Mouse (Mus musculus): ENCODE results near the gene Aldh16a1.

DNA sequence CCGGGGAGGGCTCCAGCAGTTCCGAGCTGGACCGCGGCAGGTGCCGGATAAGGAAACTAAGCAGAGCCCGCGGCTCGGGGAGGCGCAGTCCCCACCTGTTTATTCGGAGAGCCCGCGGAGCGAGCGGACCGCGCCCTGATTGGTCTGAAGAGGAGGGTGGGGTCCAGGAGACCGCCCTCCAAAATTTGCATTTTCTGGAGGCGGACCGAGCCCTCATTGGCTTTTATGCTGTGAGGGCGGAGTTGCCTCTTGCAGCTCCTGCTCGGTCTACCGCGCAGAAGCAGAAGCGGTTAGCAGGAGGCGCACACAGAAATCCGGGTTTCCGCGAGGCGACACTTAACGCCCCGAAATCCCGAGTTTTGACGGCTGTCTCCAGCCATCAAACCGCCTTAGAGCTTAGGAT is 27.8 kb upstream of the Aldh16a1 start:
- no peak for TF ChIP-seq CTCF (IDR thresholded peaks at IDR 0.05; ENCODE audit: low read depth, low read length)
- no peak for TF ChIP-seq EP300 (IDR thresholded peaks at IDR 0.05; ENCODE audit: insufficient read depth, low read depth, low read length)
- TF ChIP-seq POLR2A (IDR thresholded peaks at IDR 0.05; ENCODE audit: insufficient read depth, low read length): peak; percentile 81
